Mouse (Mus musculus): ENCODE results near the gene Adcy7.

DNA sequence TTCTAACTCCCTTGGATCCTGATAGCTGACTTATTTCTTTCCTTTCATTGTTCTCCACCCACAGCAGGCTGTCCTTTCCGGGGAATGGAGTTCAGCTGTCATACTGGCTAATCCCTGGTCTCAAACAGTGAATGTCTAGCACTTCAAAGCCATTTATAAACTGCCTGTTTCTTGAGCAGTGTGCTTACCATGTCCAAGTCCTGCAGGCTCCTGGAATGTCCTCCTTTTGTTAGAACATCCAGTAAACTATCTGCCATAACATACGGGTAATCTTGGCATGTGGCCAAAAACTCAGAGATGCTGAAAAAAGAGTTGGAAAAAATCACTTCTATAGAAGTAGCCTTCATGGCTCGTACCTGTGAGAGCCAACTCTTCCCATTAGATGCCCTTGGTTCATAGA, 67.0 kb downstream of the Adcy7 start:
- TF ChIP-seq CTCF (IDR thresholded peaks at IDR 0.05; ENCODE audit: low read depth, low read length) (no peak), GATA1 (IDR thresholded peaks at IDR 0.05; ENCODE audit: borderline replicate concordance, low read length) (no peak)
